Mouse (Mus musculus): ENCODE measurements around the gene Mrps36.
"Not testable (repeated sequence)": the region's sequence is repeated elsewhere in the genome, so short reads cannot be mapped to it uniquely, and the experiment has no call there.

Mrps36 gene

GRCm38 (mm10) chr13:100744036-100744744, at the start of gene Mrps36:
Gene Mrps36, minus strand, starts transcription at chr13:100744659.
- DNase-seq: peak; percentile 98

GRCm38 (mm10) chr13:100789083-100789482, 44.6 kb upstream of the Mrps36 start:
- DNase-seq: no peak

- DNase-seq: not testable (repeated sequence)
Measured at GRCm38 (mm10) chr13:100788057-100788456, 43.6 kb upstream of the Mrps36 start.

GRCm38 (mm10) chr13:100787316-100788010, 43.0 kb upstream of the Mrps36 start:
- no peak for DNase-seq

GRCm38 (mm10) chr13:100786414-100786867, 42.0 kb upstream of the Mrps36 start, which contains the start of gene Ccnb1:
Gene Ccnb1, minus strand, starts transcription at chr13:100786570.
- DNase-seq: peak; percentile 86

- no peak for DNase-seq
Measured at GRCm38 (mm10) chr13:100785806-100786413, 41.5 kb upstream of the Mrps36 start.

- no peak for DNase-seq
Measured at GRCm38 (mm10) chr13:100777491-100777890, 33.0 kb upstream of the Mrps36 start.

- no peak for DNase-seq
Measured at GRCm38 (mm10) chr13:100776710-100777109, 32.3 kb upstream of the Mrps36 start.

GRCm38 (mm10) chr13:100776056-100776419, 31.6 kb upstream of the Mrps36 start:
- no peak for DNase-seq

- peak; percentile 67 for DNase-seq
Measured at GRCm38 (mm10) chr13:100775252-100776055, 31.0 kb upstream of the Mrps36 start, which contains the start of gene Cenph. Gene Cenph, minus strand, starts transcription at chr13:100775899.

- DNase-seq: no peak
Measured at GRCm38 (mm10) chr13:100774704-100775103, 30.2 kb upstream of the Mrps36 start.

GRCm38 (mm10) chr13:100755329-100755728, 10.9 kb upstream of the Mrps36 start:
- DNase-seq: no peak

GRCm38 (mm10) chr13:100754186-100754585, 9.7 kb upstream of the Mrps36 start:
- DNase-seq: no peak

GRCm38 (mm10) chr13:100753011-100753410, 8.6 kb upstream of the Mrps36 start:
- no peak for DNase-seq

- DNase-seq: no peak
Measured at GRCm38 (mm10) chr13:100752529-100752928, 8.1 kb upstream of the Mrps36 start.

- no peak for DNase-seq
Measured at GRCm38 (mm10) chr13:100751402-100751801, 6.9 kb upstream of the Mrps36 start.

- DNase-seq: no peak
Measured at GRCm38 (mm10) chr13:100750799-100751198, 6.3 kb upstream of the Mrps36 start.

GRCm38 (mm10) chr13:100748638-100749037, 4.2 kb upstream of the Mrps36 start:
- no peak for DNase-seq

- no peak for DNase-seq
Measured at GRCm38 (mm10) chr13:100746090-100746489, 1.6 kb upstream of the Mrps36 start.

- peak; percentile 22 for DNase-seq
Measured at GRCm38 (mm10) chr13:100743346-100744035, 968 bp downstream of the Mrps36 start.

- DNase-seq: peak; percentile 32
Measured at GRCm38 (mm10) chr13:100742831-100743230, 1.6 kb downstream of the Mrps36 start.

- DNase-seq: no peak
Measured at GRCm38 (mm10) chr13:100732756-100733155, 11.7 kb downstream of the Mrps36 start.

All from cerebellum, adult 11-12 months (tissue).